ENCODE assay signal across 9 mouse cellular contexts in the genomic region with DNA sequence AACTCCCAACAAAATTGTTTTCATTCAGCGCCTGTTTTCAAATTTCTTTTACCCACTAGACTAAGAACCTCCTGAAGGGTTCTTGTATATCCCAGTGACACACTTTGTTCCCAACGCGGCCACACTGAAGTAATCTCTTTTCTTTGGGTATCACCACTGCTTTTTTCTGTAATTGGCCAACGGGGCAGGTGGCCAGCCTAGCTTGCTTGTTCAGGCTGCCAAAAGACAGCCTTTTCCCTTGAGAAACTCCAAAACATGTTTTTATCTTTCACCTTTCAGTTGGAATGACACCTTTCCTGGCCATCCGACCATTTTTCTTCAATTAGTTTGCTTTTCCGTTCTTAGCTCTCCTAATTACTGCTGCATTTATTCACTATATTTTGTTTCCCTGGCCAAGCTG. TPM values are rescaled to one million over a fixed set of nuclear protein-coding genes. Genes with fewer than 3 reads are reported as not detected.
DNase-seq lines count a peak whose midpoint lies in the region; ATAC-seq and TF ChIP-seq lines count a peak whose summit lies in the region.
"Had no signal": no experiment of that assay in that cellular context is flagged by ENCODE, and none has a peak within 500 bp of the region (broad histone marks: within the 10 kb centered on the region; RNA-seq: fewer than 3 reads in every experiment).

No protein-coding gene starts in this region.

- H3K27ac ChIP-seq in heart, embryonic 13.5 days (replicated peaks): peak overlapping the region; percentile 70
- peak overlapping the region; percentile 68; the same call in 1 of the 2 replicates for H3K27ac ChIP-seq in forebrain, embryonic 15.5 days (replicated peaks)
- no peak overlapping the region for H3K27ac ChIP-seq in macrophage

- peak overlapping the region; percentile 67 for H3K9ac ChIP-seq in heart, embryonic 13.5 days
- peak overlapping the region; percentile 43 for H3K9ac ChIP-seq in forebrain, embryonic 15.5 days (replicated peaks)

- ATAC-seq in heart, embryonic 13.5 days (ENCODE audit: extremely low read depth, insufficient number of reproducible peaks, low FRiP score, low TSS enrichment): no peak
- no peak for ATAC-seq in G1E (ENCODE audit: extremely low read depth, insufficient number of reproducible peaks, low FRiP score, poor library complexity, severe bottlenecking)
- no peak for ATAC-seq in forebrain, embryonic 15.5 days (replicated peaks)

- peaks cover 28% of the 10 kb centered on the region for H3K4me1 ChIP-seq in heart, embryonic 13.5 days
- peaks cover 39% of the 10 kb centered on the region for H3K4me1 ChIP-seq in G1E (ENCODE audit: insufficient read depth, low read depth, low read length)
- H3K4me1 ChIP-seq in forebrain, embryonic 15.5 days: peaks cover 31% of the 10 kb centered on the region

- H3K4me2 ChIP-seq in heart, embryonic 13.5 days: peak overlapping the region; percentile 93
- peak overlapping the region; percentile 83 for H3K4me2 ChIP-seq in forebrain, embryonic 15.5 days (replicated peaks)

- intact Hi-C loops in heart, postnatal 25 days (cut with DNase I): loop anchor here (5.0 kb wide), 1 partner anchor 117 kb away; a partner anchor contains a TSS

- no peaks in the 10 kb centered on the region for H3K9me3 ChIP-seq in heart, embryonic 13.5 days
- H3K9me3 ChIP-seq in G1E (replicated peaks): no peaks in the 10 kb centered on the region
- no peaks in the 10 kb centered on the region for H3K9me3 ChIP-seq in forebrain, embryonic 15.5 days

- H3K27me3 ChIP-seq in heart, embryonic 13.5 days (replicated peaks): no peaks in the 10 kb centered on the region
- H3K27me3 ChIP-seq in G1E (ENCODE audit: insufficient read depth, low read length): peaks cover 9% of the 10 kb centered on the region
- no peaks in the 10 kb centered on the region for H3K27me3 ChIP-seq in forebrain, embryonic 15.5 days
- H3K27me3 ChIP-seq: Patski had no signal

- TF ChIP-seq CTCF in G1E (IDR thresholded peaks at IDR 0.05; ENCODE audit: low read depth, low read length): no peak

- no peak for DNase-seq in heart, postnatal 25 days (ENCODE audit: low spot score)
- no peak for DNase-seq in G1E (ENCODE audit: low spot score)
- DNase-seq in spleen, postnatal 10 days (ENCODE audit: low spot score in 2 of 2): no peak
- no peak for DNase-seq in cerebellum, adult 9-10 months
- DNase-seq in cerebellum, adult 8-10 months: no peak

- H3K4me3 ChIP-seq in heart, embryonic 13.5 days: peak overlapping the region; percentile 95
- H3K4me3 ChIP-seq in G1E (ENCODE audit: low read depth, low read length) (peak overlapping the region; percentile 77; the same call in 1 of the 2 replicates), macrophage (ENCODE audit: inconsistent target) (peak overlapping the region; percentile 10; the same call in 1 of the 2 replicates)
- H3K4me3 ChIP-seq in forebrain, embryonic 15.5 days: peak overlapping the region; percentile 78

- 61% methylated on average over 6 of the region's 6 CpGs for WGBS in heart, embryonic 13.5 days
- WGBS in forebrain, embryonic 15.5 days: 24% methylated on average over 6 of the region's 6 CpGs
- 62% methylated on average over 6 of the region's 6 CpGs for WGBS in macrophage (ENCODE audit: missing documents)

- H3K79me2 ChIP-seq in macrophage (ENCODE audit: inconsistent target): peaks cover 41% of the 10 kb centered on the region

- no peaks in the 10 kb centered on the region for H3K36me3 ChIP-seq in heart, embryonic 13.5 days
- peaks cover 21% of the 10 kb centered on the region for H3K36me3 ChIP-seq in G1E (replicated peaks)
- no peaks in the 10 kb centered on the region for H3K36me3 ChIP-seq in forebrain, embryonic 15.5 days
- no peaks in the 10 kb centered on the region for H3K36me3 ChIP-seq in macrophage (ENCODE audit: inconsistent target)

RNA-seq across cellular contexts. Expression of a gene that starts 0.5 kb away (rescaled TPM):
- 58.0 and 65.9 TPM in 2 replicates for polyA plus RNA-seq in heart, embryonic 13.5 days (2015; fragmentation: Nextera tagmentation; extraction: Ambion mirVana)
- total RNA-seq in heart, postnatal 25 days (2021): 10 to 100 TPM; 15.3 to 15.5 TPM
- 37.7 and 39.9 TPM in 2 replicates for total RNA-seq in G1E (2014; fragmentation: Nextera tagmentation)
- total RNA-seq in G1E (2017): 40.8 and 42.5 TPM in 2 replicates
- polyA plus RNA-seq in G1E (2012): 5.6 and 6.0 TPM in 2 replicates
- 63.0 and 66.3 TPM in 2 replicates for polyA plus RNA-seq in forebrain, embryonic 15.5 days (2015; fragmentation: Nextera tagmentation; extraction: Ambion mirVana)
- total RNA-seq in macrophage (2018; cell fraction: chromatin; rRNA removed): 10 to 100 TPM; 15.9 to 92.2 (median 65.2) TPM
- 10 to 100 TPM; 14.2 to 25.0 (median 20.7) TPM for total RNA-seq in macrophage (2018; cell fraction: cytosol; rRNA removed)
- 10 to 100 TPM; 14.9 to 64.7 (median 34.3) TPM for total RNA-seq in macrophage (2018; cell fraction: nucleus; rRNA removed)
- polyA plus RNA-seq in macrophage (2018): 20.6 to 35.1 TPM (median 24.9 TPM) in 3 replicates

RNA-seq across cellular contexts. Expression of a gene that starts 34.9 kb away (rescaled TPM):
- 230 and 374 TPM in 2 replicates for polyA plus RNA-seq in heart, embryonic 13.5 days (2015; fragmentation: Nextera tagmentation; extraction: Ambion mirVana)
- total RNA-seq in heart, postnatal 25 days (2021): 100 to 1,000 TPM; 270 to 370 TPM
- total RNA-seq in G1E (2014; fragmentation: Nextera tagmentation) (1,659 and 2,059 TPM in 2 replicates), G1E (2017) (5,034 and 5,354 TPM in 2 replicates)
- polyA plus RNA-seq in G1E (2012) (1,198 and 3,016 TPM in 2 replicates), macrophage (2018) (337 to 418 TPM (median 412 TPM) in 3 replicates)
- 85.2 and 100 TPM in 2 replicates for polyA plus RNA-seq in forebrain, embryonic 15.5 days (2015; fragmentation: Nextera tagmentation; extraction: Ambion mirVana)
- total RNA-seq in macrophage (2018; cell fraction: chromatin; rRNA removed): 100 to 1,000 TPM in 6 of 26 experiments, 10 to 100 TPM in 14, 1 to 10 TPM in 6; 6.3 to 198 (median 42.8) TPM
- total RNA-seq in macrophage (2018; cell fraction: cytosol; rRNA removed): 100 to 1,000 TPM in 18 of 26 experiments, 10 to 100 TPM in 8; 53.4 to 670 (median 263) TPM
- 100 to 1,000 TPM in 12 of 26 experiments, 10 to 100 TPM in 14; 11.4 to 354 (median 57.9) TPM for total RNA-seq in macrophage (2018; cell fraction: nucleus; rRNA removed)

RNA-seq across cellular contexts. Expression of a gene that starts 41.4 kb away (rescaled TPM):
- 27.9 and 61.6 TPM in 2 replicates for polyA plus RNA-seq in heart, embryonic 13.5 days (2015; fragmentation: Nextera tagmentation; extraction: Ambion mirVana)
- total RNA-seq in heart, postnatal 25 days (2021): 100 to 1,000 TPM in 1 of 2 experiments, 10 to 100 TPM in 1; 47.6 to 115 TPM
- total RNA-seq in G1E (2014; fragmentation: Nextera tagmentation): 541 and 661 TPM in 2 replicates
- total RNA-seq in G1E (2017): 2,059 and 2,753 TPM in 2 replicates
- 6,726 and 9,419 TPM in 2 replicates for polyA plus RNA-seq in G1E (2012)
- polyA plus RNA-seq in forebrain, embryonic 15.5 days (2015; fragmentation: Nextera tagmentation; extraction: Ambion mirVana): 35.4 and 38.4 TPM in 2 replicates
- total RNA-seq in macrophage (2018; cell fraction: chromatin; rRNA removed): 10 to 100 TPM in 11 of 26 experiments, 1 to 10 TPM in 6, not detected in 9; 2.7 to 50.7 (median 16.8) TPM
- 100 to 1,000 TPM in 11 of 26 experiments, 10 to 100 TPM in 11, 1 to 10 TPM in 4; 4.3 to 579 (median 54.0) TPM for total RNA-seq in macrophage (2018; cell fraction: cytosol; rRNA removed)
- total RNA-seq in macrophage (2018; cell fraction: nucleus; rRNA removed): 100 to 1,000 TPM in 2 of 26 experiments, 10 to 100 TPM in 13, 1 to 10 TPM in 9, not detected in 2; 1.4 to 360 (median 20.6) TPM
- 23.3 to 71.9 TPM (median 36.5 TPM) in 3 replicates for polyA plus RNA-seq in macrophage (2018)

Comparison
In these comparisons a context has a peak if more than half of its experiments do, and no peak if none do; other contexts are left out.
1. H3K4me3 ChIP-seq: peak in every context shown above with its lines; median percentile 95 in heart, embryonic 13.5 days; 78 in forebrain, embryonic 15.5 days; 77 in G1E; 10 in macrophage.
2. RNA of a gene that starts 41.4 kb away (polyA plus RNA-seq): 6,726 to 9,419 TPM in G1E; 23.3 to 71.9 TPM in macrophage, 35.4 to 38.4 TPM in forebrain, embryonic 15.5 days and 27.9 to 61.6 TPM in heart, embryonic 13.5 days; every median in the first group is over 10 times any median in the second.